Mouse (Mus musculus) ES-Bruce4 (cell line): ENCODE data around the gene Lipt2. TPM values are rescaled to one million over a fixed set of nuclear protein-coding genes. Genes with fewer than 3 reads are reported as not detected.

ENCODE experiments used
- H3K27ac ChIP-seq: 2 replicates; pipeline ENCODE4 v1.5.1; 2012; ENCODE audit warnings: low read length, inconsistent platforms; ENCODE audit not compliant: insufficient read depth
- H3K27me3 ChIP-seq: 2 replicates; pipeline ENCODE4 v1.6.1; 2012; ENCODE audit warnings: mild to moderate bottlenecking, low read length, inconsistent platforms; ENCODE audit not compliant: control insufficient read depth, poor library complexity, insufficient read depth, severe bottlenecking
- H3K36me3 ChIP-seq: 2 replicates; pipeline ENCODE4 v1.6.1; 2012; ENCODE audit warnings: inconsistent platforms, mild to moderate bottlenecking, low read length, moderate library complexity; ENCODE audit not compliant: control insufficient read depth, poor library complexity, insufficient read depth, severe bottlenecking
- H3K4me1 ChIP-seq: one replicate; pipeline ENCODE4 v1.8.1; 2011; ENCODE audit warnings: low read length; ENCODE audit not compliant: control insufficient read depth, insufficient read depth
- H3K4me3 ChIP-seq: 2 replicates; pipeline ENCODE4 v1.5.1; 2011; ENCODE audit warnings: low read depth, mild to moderate bottlenecking, low read length
- H3K9ac ChIP-seq: 2 replicates; pipeline ENCODE4 v1.6.1; 2012; ENCODE audit warnings: low read depth, mild to moderate bottlenecking, inconsistent platforms; ENCODE audit not compliant: poor library complexity, severe bottlenecking
- H3K9me3 ChIP-seq: replicated peaks from 2 replicates; pipeline ENCODE4 v1.6.1; 2012; ENCODE audit warnings: mild to moderate bottlenecking, low read length, inconsistent platforms; ENCODE audit not compliant: control insufficient read depth, poor library complexity, insufficient read depth, severe bottlenecking
- CTCF ChIP-seq: IDR thresholded peaks from one replicate; pipeline ENCODE4 v1.8.1; 2011; ENCODE audit warnings: low read depth, low read length
- EP300 ChIP-seq: IDR thresholded peaks from 2 replicates; pipeline ENCODE4 v1.6.1; 2011; ENCODE audit warnings: low read depth, low read length; ENCODE audit not compliant: insufficient read depth
- POLR2A ChIP-seq: IDR thresholded peaks from one replicate; pipeline ENCODE4 v1.8.1; 2011; ENCODE audit warnings: low read length; ENCODE audit not compliant: insufficient read depth
- polyA plus RNA-seq: library from polyadenylated mRNA; stranded (reverse); fragments of >200 nt; gene quantifications from 2 replicates; pipeline ENCODE4 v1.2.4, GENCODE M21; 2011; ENCODE audit warnings: low read depth; ENCODE audit not compliant: missing spikeins, insufficient read depth, insufficient read length

Gene Lipt2
- polyA plus RNA-seq, 1 experiment = 7.6 TPM

- H3K9me3 ChIP-seq = no peaks in the 10 kb centered on the region
- H3K4me1 ChIP-seq = no peaks in the 10 kb centered on the region
- H3K27ac ChIP-seq = no peak within 1 kb of the TSS
- H3K4me3 ChIP-seq = no peak within 1 kb of the TSS
- H3K36me3 ChIP-seq = no peaks in the 10 kb centered on the region
- peaks cover 1% of the 10 kb centered on the region; the same call in 1 of the 2 replicates for H3K27me3 ChIP-seq
- no peak within 1 kb of the TSS for H3K9ac ChIP-seq
- no peak for TF ChIP-seq CTCF
- TF ChIP-seq EP300 = no peak
- TF ChIP-seq POLR2A = no peak
Observed at GRCm38 (mm10) chr7:100176269-100176668, 17.2 kb downstream of the Lipt2 start, which contains the start of gene Kcne3. Gene Kcne3, plus strand, starts transcription at chr7:100176502.

GRCm38 (mm10) chr7:100178016-100178890 lies 19.2 kb downstream of the Lipt2 start:
- peaks cover 1% of the 10 kb centered on the region; the same call in 1 of the 2 replicates for H3K27me3 ChIP-seq
- 0 out of 2 replicates have a peak overlapping the region, but pooled peaks have one; percentile 21 for H3K9ac ChIP-seq
- H3K27ac ChIP-seq = no peak overlapping the region
- TF ChIP-seq EP300 (no peak), POLR2A (no peak), CTCF (no peak)
- H3K4me1 ChIP-seq = no peaks in the 10 kb centered on the region
- H3K4me3 ChIP-seq = peak overlapping the region; percentile 58
- H3K9me3 ChIP-seq = no peaks in the 10 kb centered on the region
- no peaks in the 10 kb centered on the region for H3K36me3 ChIP-seq

- no peaks in the 10 kb centered on the region for H3K36me3 ChIP-seq
- no peaks in the 10 kb centered on the region for H3K9me3 ChIP-seq
- H3K4me1 ChIP-seq = no peaks in the 10 kb centered on the region
- peaks cover 1% of the 10 kb centered on the region; the same call in 1 of the 2 replicates for H3K27me3 ChIP-seq
- no peak overlapping the region for H3K27ac ChIP-seq
- no peak for TF ChIP-seq CTCF
- no peak for TF ChIP-seq EP300
- TF ChIP-seq POLR2A = no peak
- H3K9ac ChIP-seq = 0 out of 2 replicates have a peak overlapping the region, but pooled peaks have one; percentile 21
- peak overlapping the region; percentile 58 for H3K4me3 ChIP-seq
Observed at GRCm38 (mm10) chr7:100178891-100179233, 19.8 kb downstream of the Lipt2 start.

- Histone ChIP-seq H3K27me3 (peaks cover 1% of the 10 kb centered on the region; the same call in 1 of the 2 replicates), H3K9me3 (no peaks in the 10 kb centered on the region), H3K4me1 (no peaks in the 10 kb centered on the region), H3K9ac (no peak overlapping the region), H3K27ac (no peak overlapping the region), H3K36me3 (no peaks in the 10 kb centered on the region), H3K4me3 (no peak overlapping the region)
- no peak for TF ChIP-seq EP300
- TF ChIP-seq POLR2A = no peak
- TF ChIP-seq CTCF = no peak
Observed at GRCm38 (mm10) chr7:100179394-100179793, 20.3 kb downstream of the Lipt2 start.

- Histone ChIP-seq H3K4me1 (no peaks in the 10 kb centered on the region), H3K27ac (no peak overlapping the region), H3K9ac (no peak overlapping the region), H3K27me3 (peaks cover 1% of the 10 kb centered on the region; the same call in 1 of the 2 replicates), H3K9me3 (no peaks in the 10 kb centered on the region), H3K36me3 (no peaks in the 10 kb centered on the region), H3K4me3 (no peak overlapping the region)
- no peak for TF ChIP-seq EP300
- TF ChIP-seq POLR2A = no peak
- TF ChIP-seq CTCF = no peak
Observed at GRCm38 (mm10) chr7:100179836-100180407, 20.8 kb downstream of the Lipt2 start.
